Mouse (Mus musculus) monocyte, adult 5-6 weeks (primary cell): ENCODE data around the gene Ccn1. TPM values are rescaled to one million over a fixed set of nuclear protein-coding genes. Genes with fewer than 3 reads are reported as not detected.

Experiments
- total RNA-seq: library from RNA; stranded (forward); fragments of 200-1000, 200-491, 200-594 nt; gene quantifications from 3 replicates; pipeline ENCODE4 v1.2.3, GENCODE M21; 2017

Ccn1 gene
- total RNA-seq, 1 experiment from 2014 or later, result not detected

Other genes with a start within 250 kb of the Ccn1 start
- gene Znhit6, start 73.8 kb downstream of the Ccn1 start, total RNA-seq, result 3.6 to 17.7 TPM (median 11.7 TPM) in 3 replicates
- gene Ddah1, start 108.7 kb upstream of the Ccn1 start, total RNA-seq, result not detected in 3 replicates